Mouse (Mus musculus): Measurements from ENCODE around the gene Dtl.
"Not testable (repeated sequence)": the region's sequence is repeated elsewhere in the genome, so short reads cannot be mapped to it uniquely, and the experiment has no call there.

Dtl gene

GRCm38 (mm10) chr1:191519329-191520066, 55.8 kb downstream of the Dtl start:
- no peak for DNase-seq (ENCODE audit: low read depth)

- no peak for DNase-seq (ENCODE audit: low read depth)
Measured at GRCm38 (mm10) chr1:191518911-191519310, 56.4 kb downstream of the Dtl start.

- no peak for DNase-seq (ENCODE audit: low read depth)
Measured at GRCm38 (mm10) chr1:191517969-191518368, 57.4 kb downstream of the Dtl start.

GRCm38 (mm10) chr1:191517056-191517455, 58.3 kb downstream of the Dtl start:
- DNase-seq (ENCODE audit: low read depth), result no peak

GRCm38 (mm10) chr1:191516351-191516750, 59.0 kb downstream of the Dtl start:
- not testable (repeated sequence) for DNase-seq (ENCODE audit: low read depth)

GRCm38 (mm10) chr1:191513195-191513594, 62.1 kb downstream of the Dtl start:
- DNase-seq (ENCODE audit: low read depth), result no peak

GRCm38 (mm10) chr1:191512383-191512782, 63.0 kb downstream of the Dtl start:
- no peak for DNase-seq (ENCODE audit: low read depth)

GRCm38 (mm10) chr1:191511503-191511902, 63.8 kb downstream of the Dtl start:
- no peak for DNase-seq (ENCODE audit: low read depth)

- no peak for DNase-seq (ENCODE audit: low read depth)
Measured at GRCm38 (mm10) chr1:191509865-191510264, 65.5 kb downstream of the Dtl start.

- no peak for DNase-seq (ENCODE audit: low read depth)
Measured at GRCm38 (mm10) chr1:191509131-191509530, 66.2 kb downstream of the Dtl start.

- no peak for DNase-seq (ENCODE audit: low read depth)
Measured at GRCm38 (mm10) chr1:191506791-191507190, 68.6 kb downstream of the Dtl start.

- no peak for DNase-seq (ENCODE audit: low read depth)
Measured at GRCm38 (mm10) chr1:191499666-191500065, 75.7 kb downstream of the Dtl start.

GRCm38 (mm10) chr1:191498271-191498955, 76.9 kb downstream of the Dtl start:
- no peak for DNase-seq (ENCODE audit: low read depth)

- no peak for DNase-seq (ENCODE audit: low read depth)
Measured at GRCm38 (mm10) chr1:191496676-191497075, 78.7 kb downstream of the Dtl start.

GRCm38 (mm10) chr1:191495051-191495467, 80.3 kb downstream of the Dtl start:
- DNase-seq (ENCODE audit: low read depth), result no peak

GRCm38 (mm10) chr1:191494303-191494655, 81.1 kb downstream of the Dtl start:
- DNase-seq (ENCODE audit: low read depth), result no peak

- no peak for DNase-seq (ENCODE audit: low read depth)
Measured at GRCm38 (mm10) chr1:191493476-191494302, 81.7 kb downstream of the Dtl start.

GRCm38 (mm10) chr1:191490446-191490845, 84.9 kb downstream of the Dtl start:
- DNase-seq (ENCODE audit: low read depth), result no peak

Data from c-Kit-positive CD71-negative TER-119-negative erythroid progenitor cells, embryonic 14.5 days (primary cell).